Mouse (Mus musculus): ENCODE results near the gene Rasl12.

DNA sequence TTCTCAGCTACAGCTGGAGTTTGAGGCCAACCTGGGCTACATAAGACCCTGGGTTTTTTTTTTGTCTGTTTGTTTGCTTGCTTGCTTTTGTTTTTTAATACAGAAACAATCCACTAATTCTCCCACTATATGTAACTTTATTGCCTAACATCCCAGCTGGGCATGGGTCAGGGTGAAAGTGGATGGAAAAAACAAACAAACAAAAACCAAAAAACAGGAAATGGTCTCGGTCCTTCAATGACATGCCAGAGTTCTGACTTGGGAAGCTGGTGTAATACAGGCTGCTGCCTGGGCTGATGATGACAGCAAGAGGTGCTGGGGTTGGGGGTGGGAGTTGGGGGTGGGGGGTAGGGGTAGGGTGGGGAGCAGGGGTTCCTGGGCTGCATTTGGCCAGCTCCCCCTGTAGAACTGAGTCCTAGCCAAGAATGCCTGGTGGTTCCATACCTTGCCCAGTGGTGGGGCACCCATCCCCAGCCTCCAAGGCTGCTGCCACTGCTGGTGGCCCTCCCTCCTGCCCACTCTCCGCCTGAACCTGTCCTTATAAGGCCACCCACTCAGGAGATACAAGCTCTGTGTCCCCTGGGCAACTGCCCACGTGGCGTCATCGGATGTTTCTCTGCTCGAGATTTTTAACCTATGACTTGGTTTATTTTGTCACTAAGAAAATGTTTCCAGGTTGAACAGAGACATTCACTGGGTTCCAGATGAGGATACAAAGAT lies 16.1 kb upstream of the Rasl12 start:
- TF ChIP-seq CTCF (IDR thresholded peaks at IDR 0.05; ENCODE audit: low read depth) = no peak
- no peak for TF ChIP-seq EP300 (IDR thresholded peaks at IDR 0.05; ENCODE audit: low read depth)
